Mouse (Mus musculus): ENCODE results near the gene Camk2n2. TPM values are rescaled to one million over a fixed set of nuclear protein-coding genes. Genes with fewer than 3 reads are reported as not detected.

Gene Camk2n2
- polyA plus RNA-seq, 1 experiment from 2014 or later, result 35.6 TPM

GRCm38 (mm10) chr16:20595737-20596136 is 25.4 kb downstream of the Camk2n2 start:
- Histone ChIP-seq H3K9me3 (ENCODE audit: control insufficient read depth, low read length) (no peaks in the 10 kb centered on the region), H3K27ac (replicated peaks; ENCODE audit: low read depth, low read length) (no peak overlapping the region), H3K36me3 (ENCODE audit: control insufficient read depth, insufficient read depth, low read length) (no peaks in the 10 kb centered on the region), H3K4me2 (ENCODE audit: low read length) (no peak overlapping the region), H3K4me1 (ENCODE audit: control insufficient read depth, insufficient read depth, low read length) (0 out of 2 replicates have a peak, but pooled peaks cover 6% of the 10 kb centered on the region), H3K9ac (replicated peaks; ENCODE audit: low read length) (no peak overlapping the region), H3K4me3 (replicated peaks; ENCODE audit: low read depth, low read length) (no peak overlapping the region), H3K27me3 (ENCODE audit: control insufficient read depth, insufficient read depth, low read length) (peaks cover 20% of the 10 kb centered on the region)
- no peak for ATAC-seq (ENCODE audit: low FRiP score, low TSS enrichment)
- no peak for DNase-seq
- 87% methylated on average over 4 of the region's 4 CpGs for WGBS

GRCm38 (mm10) chr16:20595060-20595673 is 25.9 kb downstream of the Camk2n2 start:
- H3K36me3 ChIP-seq (ENCODE audit: control insufficient read depth, insufficient read depth, low read length), result no peaks in the 10 kb centered on the region
- no peak for ATAC-seq (ENCODE audit: low FRiP score, low TSS enrichment)
- 85% methylated on average over 7 of the region's 7 CpGs for WGBS
- H3K9ac ChIP-seq (replicated peaks; ENCODE audit: low read length), result no peak overlapping the region
- no peak overlapping the region for H3K4me3 ChIP-seq (replicated peaks; ENCODE audit: low read depth, low read length)
- H3K9me3 ChIP-seq (ENCODE audit: control insufficient read depth, low read length), result no peaks in the 10 kb centered on the region
- 0 out of 2 replicates have a peak, but pooled peaks cover 10% of the 10 kb centered on the region for H3K4me1 ChIP-seq (ENCODE audit: control insufficient read depth, insufficient read depth, low read length)
- DNase-seq, result no peak
- no peak overlapping the region for H3K27ac ChIP-seq (replicated peaks; ENCODE audit: low read depth, low read length)
- H3K4me2 ChIP-seq (ENCODE audit: low read length), result no peak overlapping the region
- peaks cover 26% of the 10 kb centered on the region for H3K27me3 ChIP-seq (ENCODE audit: control insufficient read depth, insufficient read depth, low read length)

- H3K9ac ChIP-seq (replicated peaks; ENCODE audit: low read length), result peak overlapping the region; percentile 64; the same call in 1 of the 2 replicates
- peak; percentile 29 for DNase-seq
Measured at GRCm38 (mm10) chr16:20591076-20591705, 29.9 kb downstream of the Camk2n2 start.

GRCm38 (mm10) chr16:20590680-20591038 is 30.4 kb downstream of the Camk2n2 start:
- WGBS, result 3% methylated on average over 17 of the region's 17 CpGs
- H3K27ac ChIP-seq (replicated peaks; ENCODE audit: low read depth, low read length), result no peak overlapping the region
- H3K27me3 ChIP-seq (ENCODE audit: control insufficient read depth, insufficient read depth, low read length), result peaks cover 27% of the 10 kb centered on the region
- no peak; the same call in 1 of the 2 replicates for ATAC-seq (ENCODE audit: low FRiP score, low TSS enrichment)
- DNase-seq, result no peak
- peak overlapping the region; percentile 56 for H3K4me3 ChIP-seq (replicated peaks; ENCODE audit: low read depth, low read length)
- H3K4me2 ChIP-seq (ENCODE audit: low read length), result peak overlapping the region; percentile 85
- 0 out of 2 replicates have a peak, but pooled peaks cover 11% of the 10 kb centered on the region for H3K4me1 ChIP-seq (ENCODE audit: control insufficient read depth, insufficient read depth, low read length)
- no peaks in the 10 kb centered on the region for H3K9me3 ChIP-seq (ENCODE audit: control insufficient read depth, low read length)
- peak overlapping the region; percentile 64; the same call in 1 of the 2 replicates for H3K9ac ChIP-seq (replicated peaks; ENCODE audit: low read length)
- H3K36me3 ChIP-seq (ENCODE audit: control insufficient read depth, insufficient read depth, low read length), result no peaks in the 10 kb centered on the region

More at GRCm38 (mm10) chr16:20591076-20591705, 29.9 kb downstream of the Camk2n2 start:
- Histone ChIP-seq H3K4me2 (ENCODE audit: low read length) (peak overlapping the region; percentile 85), H3K4me1 (ENCODE audit: control insufficient read depth, insufficient read depth, low read length) (0 out of 2 replicates have a peak, but pooled peaks cover 11% of the 10 kb centered on the region), H3K36me3 (ENCODE audit: control insufficient read depth, insufficient read depth, low read length) (no peaks in the 10 kb centered on the region), H3K27ac (replicated peaks; ENCODE audit: low read depth, low read length) (no peak overlapping the region), H3K4me3 (replicated peaks; ENCODE audit: low read depth, low read length) (peak overlapping the region; percentile 56), H3K9me3 (ENCODE audit: control insufficient read depth, low read length) (no peaks in the 10 kb centered on the region), H3K27me3 (ENCODE audit: control insufficient read depth, insufficient read depth, low read length) (peaks cover 27% of the 10 kb centered on the region)
- WGBS, result 4% methylated on average over 48 of the region's 48 CpGs
- no peak for ATAC-seq (ENCODE audit: low FRiP score, low TSS enrichment)

- Histone ChIP-seq H3K9ac (replicated peaks; ENCODE audit: low read length) (peak overlapping the region; percentile 64), H3K4me2 (ENCODE audit: low read length) (peak overlapping the region; percentile 85), H3K27ac (replicated peaks; ENCODE audit: low read depth, low read length) (peak overlapping the region; percentile 60; the same call in 1 of the 2 replicates), H3K27me3 (ENCODE audit: control insufficient read depth, insufficient read depth, low read length) (peaks cover 27% of the 10 kb centered on the region), H3K4me1 (ENCODE audit: control insufficient read depth, insufficient read depth, low read length) (0 out of 2 replicates have a peak, but pooled peaks cover 11% of the 10 kb centered on the region), H3K36me3 (ENCODE audit: control insufficient read depth, insufficient read depth, low read length) (no peaks in the 10 kb centered on the region), H3K4me3 (replicated peaks; ENCODE audit: low read depth, low read length) (peak overlapping the region; percentile 56), H3K9me3 (ENCODE audit: control insufficient read depth, low read length) (no peaks in the 10 kb centered on the region)
- peak; percentile 77 for DNase-seq
- under 1% methylated on average over 34 of the region's 39 CpGs for WGBS
- peak; percentile 85 for ATAC-seq (ENCODE audit: low FRiP score, low TSS enrichment)
Measured at GRCm38 (mm10) chr16:20589939-20590679, 31.0 kb downstream of the Camk2n2 start.

- Histone ChIP-seq H3K9ac (replicated peaks; ENCODE audit: low read length) (peak within 1 kb of the TSS; percentile 64), H3K27ac (replicated peaks; ENCODE audit: low read depth, low read length) (peak within 1 kb of the TSS; percentile 60), H3K27me3 (ENCODE audit: control insufficient read depth, insufficient read depth, low read length) (peaks cover 27% of the 10 kb centered on the region), H3K36me3 (ENCODE audit: control insufficient read depth, insufficient read depth, low read length) (no peaks in the 10 kb centered on the region), H3K4me1 (ENCODE audit: control insufficient read depth, insufficient read depth, low read length) (0 out of 2 replicates have a peak, but pooled peaks cover 11% of the 10 kb centered on the region), H3K9me3 (ENCODE audit: control insufficient read depth, low read length) (no peaks in the 10 kb centered on the region), H3K4me2 (ENCODE audit: low read length) (peak within 1 kb of the TSS; percentile 85), H3K4me3 (replicated peaks; ENCODE audit: low read depth, low read length) (peak within 1 kb of the TSS; percentile 56)
- WGBS, result under 1% methylated on average over 24 of the region's 24 CpGs
- peak; percentile 59 for DNase-seq
- ATAC-seq (ENCODE audit: low FRiP score, low TSS enrichment), result peak; percentile 44
Measured at GRCm38 (mm10) chr16:20589366-20589938, 31.6 kb downstream of the Camk2n2 start, which contains the start of gene Vwa5b2. Vwa5b2 (plus strand) TSS chr16:20589471.

MicroRNAs within 50 kb of the gene (microRNA counts, 519-probe panel; counts per million panel counts)
- 1,973 counts per million, percentile 5 among the panel's probes with 10 or more counts for microRNA mmu-miR-1224

Small RNAs within 50 kb of the gene (microRNA-seq; reads per million reads assigned to microRNA genes)
- 24.4 reads per million, percentile 43 among the genes with 10 or more reads in this experiment for gene Mir1224

Other genes with a start within 250 kb of the Camk2n2 start
- 154 and 163 TPM in 2 replicates for gene Abcc5, start 194.9 kb downstream of the Camk2n2 start, polyA plus RNA-seq (2014; fragmentation: Nextera tagmentation; extraction: Ambion mirVana)
- 65.8 and 97.4 TPM in 2 replicates for gene Eif2b5, start 122.5 kb downstream of the Camk2n2 start, polyA plus RNA-seq (2014; fragmentation: Nextera tagmentation; extraction: Ambion mirVana)
- gene Dvl3, start 104.3 kb downstream of the Camk2n2 start, polyA plus RNA-seq (2014; fragmentation: Nextera tagmentation; extraction: Ambion mirVana), result 35.8 and 40.2 TPM in 2 replicates
- gene Ap2m1, start 85.8 kb downstream of the Camk2n2 start, polyA plus RNA-seq (2014; fragmentation: Nextera tagmentation; extraction: Ambion mirVana), result 1,285 and 1,320 TPM in 2 replicates
- gene Abcf3, start 72.7 kb downstream of the Camk2n2 start, polyA plus RNA-seq (2014; fragmentation: Nextera tagmentation; extraction: Ambion mirVana), result 69.6 and 79.9 TPM in 2 replicates
- 12.1 and 15.8 TPM in 2 replicates for gene Vwa5b2, start 31.8 kb downstream of the Camk2n2 start, polyA plus RNA-seq (2014; fragmentation: Nextera tagmentation; extraction: Ambion mirVana)
- gene Eef1akmt4, start 9.7 kb downstream of the Camk2n2 start, polyA plus RNA-seq (2014; fragmentation: Nextera tagmentation; extraction: Ambion mirVana), result 10.5 and 12.0 TPM in 2 replicates
- not detected in 2 replicates for gene Gm49333, start 9.7 kb downstream of the Camk2n2 start, polyA plus RNA-seq (2014; fragmentation: Nextera tagmentation; extraction: Ambion mirVana)
- 43.4 and 46.3 TPM in 2 replicates for gene Alg3, start 9.6 kb downstream of the Camk2n2 start, polyA plus RNA-seq (2014; fragmentation: Nextera tagmentation; extraction: Ambion mirVana)
- gene Ece2, start 8.5 kb upstream of the Camk2n2 start, polyA plus RNA-seq (2014; fragmentation: Nextera tagmentation; extraction: Ambion mirVana), result 8.5 and 11.9 TPM in 2 replicates
- 277 and 366 TPM in 2 replicates for gene Psmd2, start 30.4 kb upstream of the Camk2n2 start, polyA plus RNA-seq (2014; fragmentation: Nextera tagmentation; extraction: Ambion mirVana)
- gene Eif4g1, start 47.0 kb upstream of the Camk2n2 start, polyA plus RNA-seq (2014; fragmentation: Nextera tagmentation; extraction: Ambion mirVana), result 117 and 123 TPM in 2 replicates
- 45.3 and 50.1 TPM in 2 replicates for gene Fam131a, start 72.0 kb upstream of the Camk2n2 start, polyA plus RNA-seq (2014; fragmentation: Nextera tagmentation; extraction: Ambion mirVana)
- 89.6 and 95.7 TPM in 2 replicates for gene Polr2h, start 96.4 kb upstream of the Camk2n2 start, polyA plus RNA-seq (2014; fragmentation: Nextera tagmentation; extraction: Ambion mirVana)
- 27.2 and 30.9 TPM in 2 replicates for gene Clcn2, start 96.5 kb upstream of the Camk2n2 start, polyA plus RNA-seq (2014; fragmentation: Nextera tagmentation; extraction: Ambion mirVana)
- 6.3 and 8.2 TPM in 2 replicates for gene Chrd, start 111.8 kb upstream of the Camk2n2 start, polyA plus RNA-seq (2014; fragmentation: Nextera tagmentation; extraction: Ambion mirVana)
- gene Thpo, start 113.2 kb upstream of the Camk2n2 start, polyA plus RNA-seq (2014; fragmentation: Nextera tagmentation; extraction: Ambion mirVana), result 0.99 and 1.4 TPM in 2 replicates